Mouse (Mus musculus) 416B (cell line): ENCODE results near the gene Kif24.

ENCODE experiments used
- DNase-seq: peaks from one replicate; pipeline ENCODE4 v3.0.0; 2011; ENCODE audit warnings: low read depth

The Kif24 gene

DNA sequence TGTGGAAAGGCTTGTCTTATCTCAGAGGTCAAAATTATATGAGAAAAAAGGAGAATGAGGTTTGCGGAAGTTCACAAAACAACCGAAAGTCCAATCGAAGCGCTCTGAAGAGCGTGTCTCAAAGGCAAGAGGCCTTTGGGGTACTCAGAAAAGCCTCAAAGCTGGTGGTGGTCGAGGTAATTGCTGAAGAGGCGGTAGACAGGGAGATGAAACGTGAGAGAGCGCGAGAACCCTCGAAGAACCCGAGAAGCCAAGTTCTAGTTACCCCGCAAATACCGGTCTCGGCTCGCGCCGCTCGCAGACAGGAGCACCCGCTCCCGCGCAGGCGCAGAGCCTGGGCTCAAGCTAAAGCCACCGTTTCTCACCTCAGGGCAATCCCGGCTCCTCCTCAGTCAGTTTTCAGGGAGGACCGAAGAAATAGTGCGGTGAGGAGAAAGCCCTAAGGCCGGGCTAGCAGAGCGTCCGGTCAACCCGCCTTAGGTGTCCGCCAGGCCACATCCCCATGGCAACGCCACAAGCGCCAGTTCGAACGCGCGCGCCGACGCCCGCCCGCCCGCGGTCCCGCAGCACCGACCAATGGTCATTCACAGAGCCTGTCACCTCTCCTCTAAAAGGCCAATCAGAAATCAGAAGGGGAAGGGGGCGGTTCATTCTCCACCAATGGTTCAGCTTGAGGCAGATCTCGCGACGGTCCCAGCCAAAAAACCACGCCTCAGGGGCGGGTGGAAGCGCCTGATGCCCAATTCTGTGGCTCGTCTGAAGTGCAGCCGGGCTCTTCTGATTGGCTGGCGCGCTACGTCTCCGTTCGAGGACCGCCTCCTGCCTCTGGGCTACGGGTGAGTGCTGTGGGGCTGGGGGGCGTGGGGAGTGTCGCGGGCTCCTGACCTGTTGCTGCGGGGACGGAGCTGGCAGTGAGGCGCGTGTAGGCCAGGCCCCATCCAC is at the start of gene Kif24, which contains the start of gene Nudt2:
Kif24 (minus strand) TSS at position 543 of the 942 bp plus-strand sequence.
Nudt2 (plus strand) TSS at position 807 of the 942 bp plus-strand sequence.
- DNase-seq = peak; percentile 99

DNA sequence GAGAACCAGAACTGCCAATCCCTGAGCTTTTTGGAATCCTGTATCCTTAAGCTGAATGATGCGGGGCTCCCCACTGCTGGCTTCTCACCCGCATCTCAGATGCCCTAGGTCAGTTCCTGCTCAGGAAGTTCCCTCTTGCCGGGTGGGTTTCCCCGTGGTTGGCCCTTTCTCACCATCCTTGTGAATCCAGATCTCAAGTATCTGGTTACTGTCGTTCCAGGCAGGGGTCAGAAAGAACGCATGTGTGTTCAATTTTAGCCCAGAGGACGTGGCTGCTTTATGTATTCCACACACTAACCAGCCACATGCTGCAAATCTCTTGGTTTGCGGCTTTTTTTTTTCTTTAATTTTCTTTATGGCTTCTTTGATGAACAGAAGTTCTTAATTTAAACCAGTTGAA is 49.0 kb upstream of the Kif24 start:
- DNase-seq = no peak

DNA sequence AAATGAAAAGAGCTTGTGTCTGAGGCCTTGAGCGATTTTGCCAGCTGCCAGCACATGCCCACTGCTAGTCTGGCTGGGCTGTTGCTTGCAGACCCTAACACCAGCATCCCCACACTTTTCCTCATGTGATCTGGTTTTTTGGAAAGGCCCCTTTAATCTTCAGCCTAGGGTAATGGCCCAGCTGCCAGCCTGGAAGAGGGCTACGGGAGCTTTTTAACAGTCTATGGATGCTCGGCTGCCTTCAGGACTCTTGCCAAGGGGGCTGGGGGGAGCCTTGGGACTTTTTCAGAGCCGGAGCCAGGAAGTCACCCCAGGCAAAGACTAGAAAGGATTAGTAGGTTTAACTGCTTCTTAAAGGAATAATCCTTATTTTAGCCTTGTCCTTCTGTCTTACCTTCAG is 48.6 kb upstream of the Kif24 start:
- no peak for DNase-seq

DNA sequence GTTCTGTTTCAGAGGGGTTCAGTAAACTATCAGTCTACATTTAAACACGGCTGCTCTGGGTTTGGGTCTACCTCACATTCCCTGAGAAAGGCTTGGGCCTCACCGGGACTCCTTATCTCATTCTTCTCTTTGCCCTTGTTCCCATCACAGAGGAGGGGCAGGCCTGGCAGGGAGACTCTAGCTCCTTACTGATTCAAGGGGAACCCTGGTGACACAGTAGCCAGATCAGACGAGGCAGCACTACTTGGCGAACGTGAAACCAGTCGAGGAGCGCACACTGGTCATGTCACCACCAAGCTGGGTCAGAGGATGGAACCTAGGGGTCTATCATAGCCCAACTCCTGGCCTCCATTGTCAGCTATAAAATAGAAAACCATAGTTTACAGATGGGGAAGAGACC is 43.3 kb upstream of the Kif24 start:
- DNase-seq = no peak

DNA sequence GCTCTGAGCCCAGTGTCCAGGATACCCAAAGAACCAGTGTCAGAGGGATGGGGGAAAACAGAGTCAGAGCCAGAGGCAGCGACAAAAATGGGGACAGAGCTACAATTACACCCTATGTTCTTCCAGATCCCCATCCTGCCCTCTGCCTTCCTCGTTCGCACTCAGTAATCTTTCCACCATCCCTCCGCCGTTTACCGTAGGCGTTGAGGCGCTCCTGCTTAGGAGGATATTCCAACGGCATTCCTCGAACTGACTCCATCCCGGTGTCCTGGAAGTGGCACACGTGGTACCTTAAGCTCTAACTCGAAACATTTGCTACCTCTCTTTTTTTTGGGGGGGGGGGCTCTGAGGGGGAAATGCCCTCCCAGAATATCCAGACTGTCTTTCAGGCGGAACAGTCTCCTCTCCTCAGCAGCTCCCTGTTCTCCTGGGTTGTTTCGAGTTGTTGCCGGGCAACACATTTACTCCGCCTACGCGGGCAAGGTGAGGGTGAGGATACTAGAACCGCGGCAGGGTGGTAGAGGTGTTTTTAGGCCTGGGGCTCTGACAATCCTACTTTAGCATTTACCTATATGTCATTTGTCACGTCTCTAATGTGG is 42.7 kb upstream of the Kif24 start:
- DNase-seq = no peak

DNA sequence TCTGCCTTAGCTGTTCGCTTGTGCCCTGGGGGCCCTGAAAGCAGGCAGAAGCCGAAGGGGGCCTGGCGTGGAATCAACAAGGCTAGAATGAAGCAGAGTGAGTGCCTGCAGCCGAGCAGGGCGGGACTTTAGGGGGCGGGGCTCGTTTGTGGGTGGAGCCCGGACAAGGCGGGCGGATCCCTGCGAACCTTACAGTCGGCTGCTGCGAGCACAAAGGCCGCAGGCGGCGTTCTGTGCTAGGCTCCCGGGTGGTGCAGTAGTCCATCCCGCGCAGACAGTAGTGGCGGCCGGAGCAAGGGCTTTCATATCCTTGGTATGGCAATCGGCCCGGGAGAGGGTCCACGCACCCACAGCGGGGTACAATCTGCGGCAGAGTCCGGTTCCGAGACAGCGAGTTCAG is 42.2 kb upstream of the Kif24 start:
- no peak for DNase-seq

DNA sequence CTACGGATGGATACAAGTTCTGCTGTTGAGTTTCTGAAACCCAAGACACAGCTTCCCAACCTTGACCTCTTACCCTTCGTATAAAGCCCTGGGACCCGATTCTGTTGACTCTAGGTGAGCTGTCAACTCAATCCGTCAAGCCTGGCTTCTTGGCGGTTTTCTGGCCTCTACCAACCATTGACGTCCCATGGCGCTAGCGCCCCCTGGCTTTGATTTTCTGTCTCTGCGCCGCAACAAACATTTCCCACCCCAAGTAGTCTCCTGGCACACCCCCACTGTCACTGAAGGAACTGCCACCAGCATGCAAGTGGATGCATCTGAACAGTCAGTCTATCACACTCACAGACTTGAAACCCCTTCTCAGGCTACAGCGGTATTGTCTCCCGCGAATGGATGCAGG is 41.5 kb upstream of the Kif24 start:
- peak; percentile 56 for DNase-seq

DNA sequence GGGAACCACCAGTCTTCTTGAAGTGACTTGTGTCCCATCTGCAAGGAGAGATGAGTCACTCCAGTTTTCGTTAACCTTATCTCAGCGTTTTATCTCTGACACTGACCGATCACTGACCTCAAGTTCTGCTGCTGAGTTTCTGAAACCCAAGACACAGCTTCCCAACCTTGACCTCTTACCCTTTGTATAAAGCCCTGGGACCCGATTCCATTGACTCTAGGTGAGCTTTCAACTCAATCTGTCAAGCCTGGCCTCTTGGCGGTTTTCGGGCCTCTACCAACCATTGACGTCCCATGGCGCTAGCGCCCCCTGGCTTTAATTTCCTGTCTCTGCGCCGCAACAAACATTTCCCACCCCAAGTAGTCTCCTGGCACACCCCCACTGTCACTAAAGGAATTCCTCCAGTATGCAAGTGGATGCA is 40.5 kb upstream of the Kif24 start:
- peak; percentile 96 for DNase-seq

DNA sequence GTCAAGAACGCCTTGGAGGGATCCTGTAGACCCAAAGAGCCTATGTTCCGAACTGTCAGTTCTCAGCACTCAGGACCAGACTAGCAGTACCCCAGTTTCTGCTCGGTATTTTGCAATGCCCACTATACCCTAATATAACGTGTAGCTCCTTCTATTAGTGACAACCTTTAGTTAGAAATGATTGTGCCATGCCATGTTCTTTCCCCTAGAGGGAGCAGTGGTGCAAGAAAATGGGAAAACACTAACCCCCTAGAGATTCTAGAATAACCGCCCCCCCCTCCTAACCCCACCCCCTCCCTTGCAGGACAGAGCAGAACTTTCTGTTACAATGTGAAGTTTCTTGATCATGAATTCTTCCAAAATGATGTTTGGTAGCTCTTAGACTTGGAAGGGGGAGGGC is 39.6 kb upstream of the Kif24 start:
- peak; percentile 61 for DNase-seq

DNA sequence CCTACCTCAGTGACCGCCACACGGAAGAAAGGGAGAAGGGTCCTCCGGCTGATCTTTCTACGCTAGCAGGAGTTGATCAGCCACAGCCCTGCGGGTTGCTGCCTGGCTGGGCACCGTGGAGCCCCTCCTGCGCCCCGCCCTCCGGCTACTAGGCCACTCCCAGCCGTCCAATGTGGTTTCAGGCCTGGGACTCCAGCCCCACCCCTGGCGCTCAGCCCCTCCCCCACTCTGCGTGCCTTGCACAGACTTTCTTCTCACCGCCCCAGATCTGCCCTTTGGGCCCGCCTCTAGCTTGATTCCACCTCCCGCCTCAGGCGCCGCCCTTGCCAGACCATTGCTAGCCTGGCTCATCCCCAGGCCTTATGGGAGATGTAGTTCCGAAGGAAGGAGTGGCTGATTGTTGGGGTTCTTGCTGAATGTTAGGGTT is 38.3 kb upstream of the Kif24 start, which contains the start of gene AI464131:
AI464131 (minus strand) TSS at position 91 of the 427 bp plus-strand sequence.
- peak; percentile 82 for DNase-seq

DNA sequence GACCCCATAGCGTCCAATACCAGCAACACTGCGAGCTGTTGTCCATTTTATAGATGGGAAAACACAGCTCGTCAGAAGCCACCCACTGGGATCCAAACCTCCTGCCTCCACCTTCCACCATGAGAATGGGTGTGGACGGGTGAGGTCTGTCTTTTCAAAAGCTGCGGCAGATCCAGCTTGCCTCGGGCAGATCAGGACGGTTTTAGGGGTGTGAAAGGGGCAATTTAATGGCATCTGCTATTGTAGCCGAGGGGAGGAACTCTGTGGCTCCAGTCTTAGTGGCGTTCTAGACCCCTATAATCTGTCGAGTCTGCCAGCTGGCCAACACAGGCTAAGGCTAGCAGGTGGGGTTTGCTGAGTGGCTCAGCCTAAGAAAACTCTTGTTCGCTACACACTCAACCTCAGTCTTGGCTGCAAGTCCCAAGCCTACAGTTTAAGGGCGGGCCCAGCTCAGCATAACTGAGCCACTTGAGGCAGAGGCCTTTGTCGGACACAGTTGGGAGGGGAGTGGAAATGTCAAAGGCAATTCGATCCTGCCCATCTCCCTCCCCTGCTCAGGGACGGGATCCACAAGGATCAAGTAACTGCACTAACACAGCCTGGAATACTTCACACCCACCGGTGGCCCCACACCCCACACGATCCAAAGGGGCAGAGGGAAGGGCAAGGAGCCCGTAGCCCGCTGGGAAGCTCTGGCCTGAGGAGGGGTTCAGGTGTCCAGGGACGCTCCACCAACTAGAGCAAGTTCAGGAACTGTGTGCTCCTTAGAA is 37.7 kb upstream of the Kif24 start:
- DNase-seq = no peak

DNA sequence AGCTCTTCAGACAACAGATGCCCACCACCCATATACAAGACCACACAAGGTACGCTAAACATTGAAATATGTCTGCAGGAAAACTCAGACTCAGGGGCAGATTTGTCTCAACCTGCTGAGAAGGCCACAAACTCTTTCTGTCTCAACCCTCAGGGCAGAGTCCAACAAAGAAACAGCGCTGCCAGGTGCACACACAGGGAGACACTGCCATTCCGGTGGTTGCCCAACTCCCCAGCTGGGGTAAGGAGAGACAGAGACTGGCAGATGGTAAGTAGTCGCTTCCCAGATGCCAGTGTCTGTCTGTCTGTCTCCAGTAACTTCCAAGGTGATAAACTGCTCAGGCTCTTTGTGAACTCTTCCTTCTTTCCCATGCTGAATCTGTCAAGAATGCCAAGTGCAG is 36.1 kb upstream of the Kif24 start:
- no peak for DNase-seq

DNA sequence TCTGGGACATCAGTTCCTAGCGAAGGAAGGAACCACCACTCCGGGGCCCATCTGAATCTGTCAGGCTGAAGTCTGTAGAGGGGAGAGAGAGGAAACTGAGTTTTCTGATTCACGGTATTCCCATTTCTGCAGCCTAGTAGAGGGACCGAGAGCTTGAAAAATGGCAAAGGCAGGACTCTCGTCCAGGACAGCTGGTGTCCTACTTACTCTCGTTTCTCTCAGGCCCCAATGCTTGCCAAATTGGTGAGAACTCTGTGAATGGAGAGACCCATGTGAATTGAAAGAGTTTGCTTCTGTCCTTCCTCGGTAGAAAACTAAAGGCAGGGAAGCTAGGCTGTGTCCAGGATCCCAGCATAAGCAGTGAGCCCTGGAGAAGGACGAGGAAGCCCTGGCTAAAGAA is 34.9 kb upstream of the Kif24 start:
- DNase-seq = no peak

DNA sequence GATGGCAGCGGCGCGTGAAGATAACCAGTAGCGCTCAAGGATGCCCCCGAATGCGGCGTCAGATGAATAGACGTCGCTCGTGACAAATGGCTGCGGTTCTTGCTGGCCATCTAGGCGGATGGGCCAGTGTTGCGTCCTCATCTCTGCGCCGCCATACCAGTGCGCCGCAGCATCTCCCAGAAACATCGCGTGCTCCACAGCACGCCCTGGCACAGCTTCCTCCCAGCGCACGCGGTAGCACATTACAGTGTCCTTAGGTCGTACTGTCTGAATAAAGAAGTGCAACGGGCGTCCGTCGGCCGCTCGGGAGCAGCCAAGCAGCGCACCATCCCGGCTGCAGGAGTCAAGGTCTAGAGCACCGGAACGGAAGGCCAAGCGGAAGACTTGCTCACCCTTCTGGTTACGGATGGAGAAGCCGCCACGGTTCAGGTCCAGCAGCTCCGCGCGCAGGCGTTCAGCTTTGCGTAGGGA is 34.3 kb upstream of the Kif24 start:
- no peak for DNase-seq

DNA sequence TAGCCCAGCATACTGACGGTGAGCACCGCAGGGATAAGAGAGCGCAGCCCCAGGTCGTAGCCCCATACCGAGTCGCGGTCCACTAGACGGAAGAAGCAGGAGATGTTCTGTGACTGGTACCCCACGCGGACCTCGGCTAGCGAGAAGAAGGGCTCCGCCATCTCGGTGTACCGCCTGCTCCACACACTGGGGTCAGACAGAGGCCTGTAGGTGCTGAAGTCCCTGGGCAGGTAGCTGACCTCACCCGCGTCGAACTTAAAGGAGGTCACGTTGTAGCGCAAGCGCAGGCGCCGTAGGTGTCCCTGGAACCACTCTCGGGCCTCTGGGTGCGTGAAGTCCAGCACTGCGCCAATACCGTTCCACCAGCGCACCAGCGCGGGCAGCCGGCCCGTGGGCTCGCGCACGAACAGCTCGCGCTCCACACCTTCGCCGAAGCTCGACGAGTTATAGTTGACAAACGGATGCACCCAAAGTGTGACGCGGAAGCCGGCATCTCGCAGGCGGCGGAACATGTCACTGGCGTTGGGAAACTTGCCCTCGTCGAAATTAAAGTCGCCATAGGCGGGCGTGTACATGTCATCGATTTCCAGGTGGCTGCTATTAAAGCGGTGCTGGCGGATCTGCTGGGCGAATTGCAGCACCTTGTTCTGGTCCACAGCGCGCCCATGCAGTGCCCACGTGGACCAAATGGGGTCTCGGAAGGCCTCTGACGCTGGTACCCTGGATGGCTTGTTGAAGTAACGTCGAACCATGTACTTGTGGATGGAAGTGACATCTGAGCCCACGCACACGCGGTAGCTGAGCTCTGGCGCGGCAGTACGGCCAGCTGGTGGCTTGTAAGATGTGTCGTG is 33.5 kb upstream of the Kif24 start:
- no peak for DNase-seq

DNA sequence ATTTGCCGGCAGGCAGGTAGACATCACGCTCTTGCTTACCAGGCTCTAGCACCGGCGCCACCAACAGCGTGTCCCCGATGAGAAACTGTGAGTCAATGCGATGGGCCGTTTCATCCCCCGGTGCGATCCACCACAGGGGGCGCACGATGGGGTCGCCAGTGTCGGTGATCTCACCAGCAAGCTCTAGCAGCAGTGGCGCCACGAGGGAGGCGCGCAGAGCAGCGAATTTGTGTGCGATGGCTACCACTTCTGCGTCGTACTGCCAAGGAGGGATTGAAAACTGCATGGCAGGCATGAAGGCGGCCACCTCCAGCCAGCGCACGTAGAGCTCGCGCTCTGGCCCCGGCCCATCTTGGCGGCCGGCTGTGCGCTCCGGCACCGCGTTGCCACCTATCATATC is 32.9 kb upstream of the Kif24 start:
- DNase-seq = no peak

DNA sequence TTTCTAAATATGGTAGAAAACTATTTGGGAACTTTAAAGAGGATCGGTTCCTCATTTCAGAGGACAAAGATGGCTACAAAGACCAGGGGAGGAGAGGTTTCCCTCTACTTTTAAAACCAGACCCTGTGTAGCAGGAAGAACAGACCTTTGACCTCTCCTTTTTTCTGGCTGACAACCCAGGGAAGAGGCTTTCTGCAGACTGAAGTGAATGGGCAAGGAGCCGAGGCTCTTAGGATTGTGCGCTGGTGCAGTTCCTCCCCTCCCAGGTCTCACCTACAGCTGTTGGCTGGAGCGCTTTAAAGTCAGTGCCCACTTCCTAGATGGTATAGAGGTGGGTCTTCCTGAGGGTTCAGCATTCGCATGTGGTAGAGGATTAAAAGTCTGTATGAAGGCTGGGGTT is 32.4 kb upstream of the Kif24 start:
- no peak for DNase-seq

DNA sequence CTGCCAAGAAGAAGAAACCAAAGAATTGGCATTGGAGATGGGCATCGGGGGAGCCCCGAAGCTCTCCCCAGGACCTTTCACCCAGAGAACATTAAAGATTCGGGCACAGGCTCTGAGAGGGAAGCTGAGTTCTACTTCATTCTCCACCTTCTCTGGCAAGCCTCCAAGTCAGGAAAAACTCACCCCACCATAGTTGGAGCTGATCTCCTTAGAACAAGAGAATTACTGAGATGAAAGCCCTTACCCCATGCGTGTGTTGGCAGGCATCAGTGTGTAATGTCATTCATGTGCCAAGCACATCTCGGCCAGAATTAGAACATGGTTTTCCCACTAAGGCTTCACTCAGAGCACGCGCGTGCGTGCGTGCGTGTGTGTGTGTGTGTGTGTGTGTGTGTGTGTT is 31.2 kb upstream of the Kif24 start:
- no peak for DNase-seq

DNA sequence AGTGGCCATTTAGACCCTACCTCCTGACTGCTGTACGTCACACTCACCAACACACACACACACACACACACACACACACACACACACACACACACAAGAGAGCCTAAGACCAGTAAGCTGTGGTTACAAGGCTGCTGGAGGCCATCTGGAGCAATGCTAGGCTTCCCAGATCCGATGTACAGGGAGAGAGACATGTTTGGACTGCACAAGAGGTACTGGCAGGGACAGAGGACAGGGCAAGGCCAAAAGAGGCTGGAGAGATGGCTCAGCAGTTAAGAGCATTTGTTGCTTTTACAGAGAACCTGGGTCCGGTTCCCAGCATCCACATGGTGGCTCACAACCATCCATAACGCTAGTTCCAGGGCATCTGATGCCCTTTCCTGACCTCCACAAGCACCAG is 30.4 kb upstream of the Kif24 start:
- no peak for DNase-seq

DNA sequence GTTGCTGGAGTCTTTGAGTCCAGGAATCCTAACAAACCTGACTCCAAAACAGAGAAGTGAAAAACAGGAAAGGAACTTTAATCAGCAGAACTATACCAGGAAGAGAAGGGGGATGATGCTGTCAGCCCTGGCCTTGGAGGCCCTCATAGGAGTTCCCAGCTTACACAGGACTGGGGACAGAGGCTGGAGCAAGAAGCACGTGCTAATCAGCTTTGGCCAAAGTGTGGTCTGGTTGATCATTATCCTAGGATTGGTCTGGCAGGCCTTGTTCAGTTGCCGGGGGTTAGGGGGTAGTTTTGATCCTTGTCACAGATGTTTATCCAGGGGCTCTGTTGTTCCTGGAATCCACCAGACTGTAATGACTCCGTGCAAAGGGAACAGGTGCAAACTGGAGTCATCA is 29.7 kb upstream of the Kif24 start:
- DNase-seq = no peak

DNA sequence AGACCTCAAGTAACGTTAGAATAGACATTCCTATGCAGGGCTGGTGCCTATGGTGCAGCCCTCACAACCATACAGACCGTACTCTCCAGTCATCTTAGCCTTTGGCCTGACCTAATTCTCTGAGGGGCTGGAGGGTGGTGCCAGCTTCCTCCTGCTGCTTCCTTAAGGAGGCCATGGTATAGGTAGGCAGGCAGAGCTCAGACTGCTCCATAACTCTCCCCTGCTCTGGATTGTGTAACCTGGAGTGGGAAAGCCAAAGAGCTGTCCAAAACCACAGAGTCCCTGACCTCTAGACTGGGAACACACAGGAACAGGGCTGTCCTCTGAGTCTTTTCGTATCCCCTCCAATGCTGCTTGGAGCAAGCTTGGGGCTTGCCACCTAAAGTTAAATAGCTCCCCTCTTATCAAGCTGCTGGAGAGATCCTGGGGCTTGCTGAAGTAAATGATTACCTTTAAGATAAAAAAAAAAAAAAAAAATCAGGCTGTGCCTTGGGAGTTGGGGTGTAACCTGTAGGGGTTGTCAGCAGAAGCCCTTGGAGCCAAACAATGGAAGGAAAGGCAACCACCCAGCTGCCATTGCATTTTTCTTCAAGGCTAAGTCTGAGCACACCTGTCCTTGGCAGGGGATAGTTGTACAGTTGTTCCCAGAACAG is 28.9 kb upstream of the Kif24 start:
- DNase-seq = no peak
